Mouse (Mus musculus) limb, embryonic 15.5 days (tissue): ENCODE results near the gene Armc12. TPM values are rescaled to one million over a fixed set of nuclear protein-coding genes. Genes with fewer than 3 reads are reported as not detected.
"Not testable (repeated sequence)": the region's sequence is repeated elsewhere in the genome, so short reads cannot be mapped to it uniquely, and the experiment has no call there.

ENCODE experiments used
- ATAC-seq: fragments of 200-750 bp; cut with Nextera tagmentation; 2 replicates; pipeline ENCODE4 v1.8.0; 2017; ENCODE audit warnings: low read depth, moderate TSS enrichment; ENCODE audit not compliant: insufficient number of reproducible peaks, low FRiP score, low TSS enrichment
- H3K27ac ChIP-seq: fragments of 300-500 bp; sonication (generic); 2 replicates; pipeline ENCODE4 v1.5.1; 2015; ENCODE audit warnings: moderate library complexity, mild to moderate bottlenecking, inconsistent platforms
- H3K27me3 ChIP-seq: fragments of 300-500 bp; sonication (generic); 2 replicates; pipeline ENCODE4 v1.6.1; 2015; ENCODE audit warnings: inconsistent platforms
- H3K36me3 ChIP-seq: fragments of 300-500 bp; sonication (generic); 2 replicates; pipeline ENCODE4 v1.6.1; 2015; ENCODE audit warnings: inconsistent platforms
- H3K4me1 ChIP-seq: fragments of 300-500 bp; sonication (generic); 2 replicates; pipeline ENCODE4 v1.6.1; 2015; ENCODE audit warnings: inconsistent platforms
- H3K4me2 ChIP-seq: fragments of 300-500 bp; sonication (generic); 2 replicates; pipeline ENCODE4 v1.6.1; 2015; ENCODE audit warnings: mild to moderate bottlenecking, inconsistent platforms
- H3K4me3 ChIP-seq: fragments of 300-500 bp; sonication (generic); 2 replicates; pipeline ENCODE4 v1.5.1; 2015; ENCODE audit warnings: mild to moderate bottlenecking, inconsistent platforms
- H3K9ac ChIP-seq: fragments of 300-500 bp; sonication (generic); 2 replicates; pipeline ENCODE4 v1.6.1; 2015; ENCODE audit warnings: inconsistent platforms
- H3K9me3 ChIP-seq: fragments of 300-500 bp; sonication (generic); 2 replicates; pipeline ENCODE4 v1.6.1; 2016; ENCODE audit warnings: inconsistent platforms
- WGBS: fragments of 180-500 bp; shearing (Covaris S2); methylation state at CpG from one replicate; pipeline ENCODE4 v1.1.7; 2015; 5-methylcytosine and 5-hydroxymethylcytosine counted together
- polyA plus RNA-seq: library from polyadenylated mRNA; unstranded; fragments of >200 nt; fragmentation: Nextera tagmentation; extraction: Ambion mirVana; gene quantifications from 2 replicates; pipeline ENCODE4 v1.2.1, GENCODE M21; 2015

Armc12 gene
- polyA plus RNA-seq, 1 experiment from 2014 or later, result not detected

DNA sequence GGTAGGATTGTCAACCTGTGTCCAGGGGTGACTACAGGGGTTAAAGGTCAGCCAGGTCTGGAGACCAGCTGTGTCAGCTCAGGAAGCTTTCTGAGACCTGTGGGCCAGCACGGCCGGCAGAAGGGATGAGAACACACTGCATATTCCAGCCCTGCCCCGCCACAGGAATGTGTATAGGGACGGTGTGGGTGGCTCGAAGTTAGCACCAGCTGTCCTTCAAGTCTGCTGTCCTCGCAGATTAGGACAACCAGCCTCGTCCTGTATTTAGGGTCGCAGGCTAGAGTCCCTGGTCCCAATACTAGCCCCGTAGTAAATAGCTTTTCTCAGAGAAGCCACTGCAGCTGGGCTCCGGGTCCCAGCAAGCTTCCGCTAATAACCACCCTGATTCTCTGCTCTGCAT lies 17.9 kb downstream of the Armc12 start:
- Histone ChIP-seq H3K36me3 (no peaks in the 10 kb centered on the region), H3K4me2 (no peak overlapping the region), H3K27me3 (no peaks in the 10 kb centered on the region), H3K9me3 (no peaks in the 10 kb centered on the region), H3K4me3 (no peak overlapping the region), H3K9ac (no peak overlapping the region), H3K4me1 (peaks cover 10% of the 10 kb centered on the region), H3K27ac (no peak overlapping the region)
- WGBS, result 61% methylated on average over 11 of the region's 11 CpGs
- ATAC-seq, result no peak

GRCm38 (mm10) chr17:28549111-28549510 lies 18.5 kb downstream of the Armc12 start, which contains the start of gene Clpsl2:
Gene Clpsl2, plus strand, starts transcription at chr17:28549411.
- Histone ChIP-seq H3K4me1 (peaks cover 13% of the 10 kb centered on the region), H3K9me3 (no peaks in the 10 kb centered on the region), H3K27ac (no peak within 1 kb of the TSS), H3K4me3 (no peak within 1 kb of the TSS), H3K36me3 (no peaks in the 10 kb centered on the region), H3K9ac (no peak within 1 kb of the TSS), H3K27me3 (no peaks in the 10 kb centered on the region), H3K4me2 (no peak within 1 kb of the TSS)
- 69% methylated on average over 14 of the region's 14 CpGs for WGBS
- ATAC-seq, result no peak

GRCm38 (mm10) chr17:28553040-28553793 lies 22.6 kb downstream of the Armc12 start:
- no peaks in the 10 kb centered on the region for H3K36me3 ChIP-seq
- no peak overlapping the region for H3K27ac ChIP-seq
- H3K9me3 ChIP-seq, result no peaks in the 10 kb centered on the region
- ATAC-seq, result no peak
- 2% methylated on average over 14 of the region's 14 CpGs for WGBS
- H3K4me2 ChIP-seq, result no peak overlapping the region
- H3K4me1 ChIP-seq, result peaks cover 20% of the 10 kb centered on the region
- H3K27me3 ChIP-seq, result no peaks in the 10 kb centered on the region
- no peak overlapping the region for H3K9ac ChIP-seq
- no peak overlapping the region for H3K4me3 ChIP-seq

DNA sequence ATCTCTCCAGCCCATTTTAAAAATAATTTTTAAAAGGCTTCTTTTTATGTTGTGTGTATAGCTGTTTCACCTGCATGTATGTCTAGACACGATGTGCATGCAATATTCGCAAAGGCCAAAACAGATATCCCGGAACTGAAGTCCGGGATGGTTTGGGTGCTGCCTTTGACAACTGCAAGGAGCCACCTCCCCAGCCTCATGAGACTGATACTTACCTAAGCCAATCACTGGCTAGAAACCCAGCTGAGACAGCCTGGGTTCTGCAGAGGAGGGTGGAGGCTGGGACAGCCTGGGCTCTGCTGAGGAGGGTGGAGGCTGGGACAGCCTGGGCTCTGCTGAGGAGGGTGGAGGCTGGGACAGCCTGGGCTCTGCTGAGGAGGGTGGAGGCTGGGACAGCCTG lies 23.4 kb downstream of the Armc12 start:
- H3K4me2 ChIP-seq, H3K9me3 ChIP-seq, ATAC-seq, H3K4me3 ChIP-seq, H3K36me3 ChIP-seq, H3K9ac ChIP-seq, H3K27ac ChIP-seq, H3K27me3 ChIP-seq: not testable (repeated sequence)
- WGBS, result 83% methylated on average over 4 of the region's 4 CpGs
- H3K4me1 ChIP-seq, result peaks cover 20% of the 10 kb centered on the region

GRCm38 (mm10) chr17:28556635-28557396 lies 26.2 kb downstream of the Armc12 start:
- 45% methylated on average over 6 of the region's 6 CpGs for WGBS
- no peaks in the 10 kb centered on the region for H3K36me3 ChIP-seq
- no peaks in the 10 kb centered on the region for H3K27me3 ChIP-seq
- no peak overlapping the region for H3K4me2 ChIP-seq
- no peak for ATAC-seq
- H3K4me3 ChIP-seq, result no peak overlapping the region
- no peaks in the 10 kb centered on the region for H3K9me3 ChIP-seq
- H3K27ac ChIP-seq, result 0 out of 2 replicates have a peak overlapping the region, but pooled peaks have one; percentile 48
- peaks cover 24% of the 10 kb centered on the region for H3K4me1 ChIP-seq
- no peak overlapping the region for H3K9ac ChIP-seq

GRCm38 (mm10) chr17:28557772-28558171 lies 27.2 kb downstream of the Armc12 start:
- Histone ChIP-seq H3K27me3 (no peaks in the 10 kb centered on the region), H3K9me3 (no peaks in the 10 kb centered on the region), H3K27ac (peak overlapping the region; percentile 27; the same call in 1 of the 2 replicates), H3K4me2 (no peak overlapping the region), H3K36me3 (no peaks in the 10 kb centered on the region), H3K4me3 (no peak overlapping the region), H3K9ac (no peak overlapping the region), H3K4me1 (peaks cover 21% of the 10 kb centered on the region)
- ATAC-seq, result no peak
- WGBS, result 40% methylated on average over 6 of the region's 6 CpGs

DNA sequence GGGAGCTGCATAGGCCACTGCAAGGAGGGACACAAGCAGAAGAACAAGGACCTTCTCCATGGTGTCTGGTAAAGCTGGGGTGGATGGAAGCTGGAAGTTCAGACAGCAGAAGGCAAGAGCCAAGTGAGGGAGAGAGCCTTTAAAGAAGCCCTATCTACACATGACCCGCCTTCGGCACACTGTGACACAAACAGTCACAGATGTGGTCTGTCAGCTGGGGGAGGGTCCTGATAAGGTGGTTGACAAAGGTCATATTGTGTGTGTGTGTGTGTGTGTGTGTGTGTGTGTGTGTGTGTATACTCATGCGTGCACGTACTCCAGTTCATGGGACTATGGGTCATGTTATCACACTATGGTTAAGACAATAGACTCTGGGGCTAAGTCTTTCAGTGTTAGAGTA lies 30.0 kb downstream of the Armc12 start, which contains the start of gene Clps:
Gene Clps, minus strand, starts transcription at position 169 of the 400 bp plus-strand sequence.
- WGBS, result 83% methylated on average over 4 of the region's 4 CpGs
- Histone ChIP-seq H3K9ac (no peak within 1 kb of the TSS), H3K9me3 (no peaks in the 10 kb centered on the region), H3K4me1 (peaks cover 12% of the 10 kb centered on the region), H3K27me3 (no peaks in the 10 kb centered on the region), H3K4me2 (no peak within 1 kb of the TSS), H3K36me3 (no peaks in the 10 kb centered on the region), H3K4me3 (no peak within 1 kb of the TSS), H3K27ac (no peak within 1 kb of the TSS)
- no peak for ATAC-seq

DNA sequence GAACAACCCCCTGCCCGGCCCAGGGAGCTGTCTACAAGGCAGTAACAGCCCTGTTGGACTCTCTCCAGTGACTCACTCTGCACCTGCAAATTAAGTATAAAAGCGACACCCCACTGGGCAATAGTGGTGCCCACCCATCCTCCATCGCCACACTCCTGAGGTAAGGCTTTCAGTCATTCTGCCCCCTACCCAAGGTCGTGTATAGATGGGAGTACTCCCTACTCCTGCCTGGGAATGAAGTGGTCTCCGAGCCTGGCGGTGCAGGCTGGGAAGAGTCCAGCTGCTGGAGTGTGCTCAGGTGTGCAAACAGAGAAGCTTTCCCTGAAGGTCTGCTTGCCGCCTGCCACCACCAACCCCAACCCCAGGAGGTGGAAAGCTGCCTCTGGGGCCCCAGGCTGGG lies 31.0 kb downstream of the Armc12 start:
- peaks cover 10% of the 10 kb centered on the region for H3K4me1 ChIP-seq
- no peak overlapping the region for H3K9ac ChIP-seq
- 46% methylated on average over 7 of the region's 7 CpGs for WGBS
- no peaks in the 10 kb centered on the region for H3K36me3 ChIP-seq
- H3K4me3 ChIP-seq, result no peak overlapping the region
- no peaks in the 10 kb centered on the region for H3K9me3 ChIP-seq
- H3K4me2 ChIP-seq, result no peak overlapping the region
- H3K27ac ChIP-seq, result no peak overlapping the region
- no peak for ATAC-seq
- H3K27me3 ChIP-seq, result no peaks in the 10 kb centered on the region

- no peaks in the 10 kb centered on the region for H3K27me3 ChIP-seq
- no peak overlapping the region for H3K27ac ChIP-seq
- H3K36me3 ChIP-seq, result no peaks in the 10 kb centered on the region
- peaks cover 5% of the 10 kb centered on the region; the same call in 1 of the 2 replicates for H3K4me1 ChIP-seq
- H3K9me3 ChIP-seq, result no peaks in the 10 kb centered on the region
- H3K4me2 ChIP-seq, result no peak overlapping the region
- H3K4me3 ChIP-seq, result no peak overlapping the region
- ATAC-seq, result no peak
- no peak overlapping the region for H3K9ac ChIP-seq
Observed at GRCm38 (mm10) chr17:28565181-28565580, 34.6 kb downstream of the Armc12 start.

DNA sequence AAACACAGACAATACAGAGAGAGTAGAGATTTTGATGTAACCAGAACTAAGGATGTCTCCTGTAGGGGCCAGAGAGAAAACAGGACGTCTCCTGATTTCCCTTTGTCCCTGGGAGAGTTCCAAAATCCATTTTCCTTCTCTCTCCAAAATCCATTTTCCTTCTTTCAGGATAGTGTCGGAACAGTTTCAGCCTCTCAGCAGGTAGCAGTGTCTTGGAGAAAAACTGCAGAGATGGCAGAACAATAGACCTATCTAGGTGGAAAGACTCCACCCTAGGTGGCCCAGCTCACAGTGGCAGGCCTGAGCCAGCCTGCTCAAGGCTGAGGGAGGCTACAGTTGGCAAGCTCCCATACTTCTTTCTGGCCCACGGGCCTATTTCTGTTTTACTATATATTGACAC lies 36.9 kb downstream of the Armc12 start:
- 36% methylated on average over 3 of the region's 3 CpGs for WGBS
- Histone ChIP-seq H3K36me3 (no peaks in the 10 kb centered on the region), H3K27me3 (no peaks in the 10 kb centered on the region), H3K4me2 (no peak overlapping the region), H3K9ac (no peak overlapping the region), H3K27ac (no peak overlapping the region), H3K4me3 (no peak overlapping the region), H3K4me1 (no peaks in the 10 kb centered on the region), H3K9me3 (no peaks in the 10 kb centered on the region)
- ATAC-seq, result no peak

GRCm38 (mm10) chr17:28571868-28572267 lies 41.3 kb downstream of the Armc12 start:
- no peak overlapping the region for H3K9ac ChIP-seq
- no peak for ATAC-seq
- H3K27ac ChIP-seq, result no peak overlapping the region
- no peaks in the 10 kb centered on the region for H3K9me3 ChIP-seq
- no peak overlapping the region for H3K4me2 ChIP-seq
- peaks cover 8% of the 10 kb centered on the region for H3K4me1 ChIP-seq
- no peaks in the 10 kb centered on the region for H3K36me3 ChIP-seq
- no peaks in the 10 kb centered on the region for H3K27me3 ChIP-seq
- WGBS, result 75% methylated on average over 3 of the region's 3 CpGs
- no peak overlapping the region for H3K4me3 ChIP-seq

DNA sequence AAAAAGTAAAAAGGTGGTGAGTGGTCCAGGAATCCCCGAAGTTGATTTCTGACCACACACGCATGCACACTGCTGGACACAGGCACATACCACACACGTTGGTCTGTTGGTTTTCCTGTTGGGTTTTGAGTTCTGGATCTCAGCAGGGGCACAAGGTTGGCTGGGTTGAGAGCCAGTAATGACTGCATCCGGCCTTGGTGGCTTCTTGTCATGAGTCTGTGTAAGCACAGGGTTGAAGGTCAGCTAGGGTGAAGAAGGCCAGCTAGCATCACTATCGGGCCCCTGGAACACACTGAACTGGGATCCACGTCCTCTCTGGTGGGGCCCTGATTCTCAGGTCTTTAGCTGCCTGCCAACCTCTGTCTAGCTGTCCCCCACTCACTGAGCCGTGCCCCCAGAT lies 41.9 kb downstream of the Armc12 start:
- WGBS, result 83% methylated on average over 7 of the region's 7 CpGs
- Histone ChIP-seq H3K9me3 (no peaks in the 10 kb centered on the region), H3K4me3 (no peak overlapping the region), H3K4me2 (no peak overlapping the region), H3K27ac (no peak overlapping the region), H3K4me1 (peaks cover 8% of the 10 kb centered on the region), H3K36me3 (no peaks in the 10 kb centered on the region), H3K27me3 (no peaks in the 10 kb centered on the region), H3K9ac (no peak overlapping the region)
- ATAC-seq, result no peak
